Mouse (Mus musculus) C2C12 (cell line): ENCODE measurements around the gene Aasdh.

Experiments used
- CTCF ChIP-seq: IDR thresholded peaks from one replicate; pipeline ENCODE4 v1.5.1; 2011; ENCODE audit not compliant: control insufficient read depth, insufficient read depth, insufficient read length
- MAX ChIP-seq: IDR thresholded peaks from one replicate; pipeline ENCODE4 v1.6.1; 2011; ENCODE audit warnings: mild to moderate bottlenecking, control low read depth
- MYOD1 ChIP-seq: IDR thresholded peaks from one replicate; pipeline ENCODE4 v1.6.1; 2011; ENCODE audit warnings: low read depth; ENCODE audit not compliant: control insufficient read depth, insufficient read length
- MYOG ChIP-seq: IDR thresholded peaks from one replicate; pipeline ENCODE4 v1.6.1; 2011; ENCODE audit not compliant: control insufficient read depth, insufficient read length; ENCODE audit errors: extremely low read depth
- USF1 ChIP-seq: IDR thresholded peaks from one replicate; pipeline ENCODE4 v1.6.1; 2011; ENCODE audit warnings: low read depth, mild to moderate bottlenecking, control low read depth, moderate library complexity

DNA sequence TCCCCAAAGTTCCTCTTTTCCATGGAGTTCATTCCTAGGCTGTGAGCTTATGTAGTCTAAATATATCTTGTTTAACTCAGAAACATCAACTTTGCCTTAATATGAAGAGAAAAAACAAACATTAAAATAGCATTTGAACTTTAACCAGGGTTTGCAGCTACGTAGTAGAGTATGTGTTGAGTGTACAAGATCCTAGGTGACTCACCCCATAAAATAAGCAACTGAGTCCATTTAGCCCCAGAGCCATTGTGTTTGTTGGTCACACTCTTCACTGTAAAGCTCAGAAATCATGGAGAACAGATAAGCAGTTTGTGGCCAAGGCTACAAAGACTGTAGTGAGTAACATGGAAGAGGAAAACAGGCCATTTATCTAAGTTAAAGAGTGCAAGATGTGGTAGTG is 21.2 kb downstream of the Aasdh start:
- no peak for TF ChIP-seq CTCF
- no peak for TF ChIP-seq USF1
- TF ChIP-seq MYOG: no peak
- no peak for TF ChIP-seq MYOD1
- TF ChIP-seq MAX: no peak
